Mouse (Mus musculus): ENCODE measurements at regions not wholly inside any gene's neighbourhood (a gene's known extent, or its start where the extent isn't known, plus 50 kb on each side); places are given as distances from the start of the nearest gene placed in this dataset.

DNA sequence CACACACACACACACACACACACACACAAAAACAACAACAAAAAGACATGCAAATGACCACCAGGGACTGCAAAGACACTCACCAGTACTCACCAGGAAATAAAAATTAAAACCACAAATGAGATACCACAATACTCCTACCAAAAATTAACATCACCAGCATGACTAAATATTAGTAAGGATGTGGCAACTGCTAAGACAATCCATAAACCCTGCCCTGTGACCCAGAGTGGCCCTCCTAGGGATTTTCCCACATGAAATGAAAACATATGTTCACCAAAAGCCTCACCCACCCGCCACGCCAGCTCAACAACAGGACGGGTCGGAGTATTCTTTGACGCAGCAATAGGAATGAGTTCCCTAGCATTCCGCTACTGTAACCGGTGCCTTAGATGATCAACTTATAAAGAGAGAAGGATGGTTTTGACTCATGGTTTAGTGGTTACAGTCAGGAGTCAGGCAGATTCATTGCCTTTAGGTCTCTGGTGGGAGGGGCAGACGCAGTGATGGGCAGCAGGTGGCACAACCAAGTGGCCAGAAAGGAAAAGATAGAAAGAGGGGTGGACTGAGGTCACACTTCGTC lies 100.7 kb downstream of the Bcl2l11 start:
- TF ChIP-seq POLR2A (IDR thresholded peaks at IDR 0.05; ENCODE audit: low read depth, low read length) (no peak), CTCF (IDR thresholded peaks at IDR 0.05; ENCODE audit: extremely low read depth, insufficient read length, insufficient replicate concordance, low read depth, low read length) (no peak)

Measured in small intestine, adult 2 months (tissue).